Mouse (Mus musculus) liver, adult 2 months (tissue): ENCODE results near the gene Gm28042.

Experiments used
- CTCF ChIP-seq: fragments of 200-500 bp; IDR thresholded peaks from 2 replicates; pipeline ENCODE4 v1.5.1; 2011; ENCODE audit warnings: low read depth, low read length, control low read depth
- POLR2A ChIP-seq: fragments of 200-500 bp; IDR thresholded peaks from 2 replicates; pipeline ENCODE4 v1.6.1; 2011; ENCODE audit warnings: low read length, control low read depth; ENCODE audit not compliant: insufficient read depth; ENCODE audit errors: extremely low read depth

DNA sequence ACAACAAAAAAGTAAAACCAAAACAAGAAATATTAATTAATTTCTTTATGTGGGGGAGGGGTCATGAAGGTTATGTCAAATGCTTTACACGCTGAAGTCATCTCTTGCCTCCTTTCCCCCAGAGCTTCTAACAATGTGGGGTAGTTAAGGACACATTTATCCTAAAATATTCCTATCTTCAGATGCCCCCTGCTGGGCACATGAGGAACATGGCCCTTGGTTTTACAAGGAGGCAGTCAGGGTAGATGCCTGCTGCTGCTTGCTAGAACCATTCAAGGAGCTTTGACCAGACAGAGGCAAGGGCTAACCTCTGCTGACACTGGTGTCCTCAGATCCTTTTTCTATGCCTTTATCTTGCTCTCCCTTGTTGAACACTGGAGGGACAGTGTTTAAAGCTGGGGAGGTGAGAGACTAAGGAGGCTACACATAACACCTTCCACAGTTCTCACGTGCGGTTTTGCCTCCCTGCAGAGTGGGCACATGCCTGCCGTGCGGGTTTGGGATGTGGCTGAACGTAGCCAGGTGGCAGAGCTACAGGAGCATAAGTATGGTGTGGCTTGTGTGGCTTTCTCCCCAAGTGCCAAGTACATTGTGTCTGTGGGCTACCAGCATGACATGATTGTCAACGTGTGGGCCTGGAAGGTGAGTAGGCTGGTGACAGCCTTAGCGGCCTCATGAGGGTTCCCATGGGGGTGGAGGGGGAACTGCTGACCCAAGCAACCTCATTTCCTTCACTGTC, 15.7 kb upstream of the Gm28042 start:
- TF ChIP-seq POLR2A (no peak), CTCF (peak; percentile 60; the same call in 1 of the 2 replicates)
